Mouse (Mus musculus): Measurements from ENCODE around the gene Gm37596.
"Not testable (repeated sequence)": the region's sequence is repeated elsewhere in the genome, so short reads cannot be mapped to it uniquely, and the experiment has no call there.

Gene Gm37596

GRCm38 (mm10) chr3:93692970-93693369 lies at the start of gene Gm37596:
Gene Gm37596 (minus strand): TSS chr3:93693070.
- DNase-seq = not testable (repeated sequence)

DNA sequence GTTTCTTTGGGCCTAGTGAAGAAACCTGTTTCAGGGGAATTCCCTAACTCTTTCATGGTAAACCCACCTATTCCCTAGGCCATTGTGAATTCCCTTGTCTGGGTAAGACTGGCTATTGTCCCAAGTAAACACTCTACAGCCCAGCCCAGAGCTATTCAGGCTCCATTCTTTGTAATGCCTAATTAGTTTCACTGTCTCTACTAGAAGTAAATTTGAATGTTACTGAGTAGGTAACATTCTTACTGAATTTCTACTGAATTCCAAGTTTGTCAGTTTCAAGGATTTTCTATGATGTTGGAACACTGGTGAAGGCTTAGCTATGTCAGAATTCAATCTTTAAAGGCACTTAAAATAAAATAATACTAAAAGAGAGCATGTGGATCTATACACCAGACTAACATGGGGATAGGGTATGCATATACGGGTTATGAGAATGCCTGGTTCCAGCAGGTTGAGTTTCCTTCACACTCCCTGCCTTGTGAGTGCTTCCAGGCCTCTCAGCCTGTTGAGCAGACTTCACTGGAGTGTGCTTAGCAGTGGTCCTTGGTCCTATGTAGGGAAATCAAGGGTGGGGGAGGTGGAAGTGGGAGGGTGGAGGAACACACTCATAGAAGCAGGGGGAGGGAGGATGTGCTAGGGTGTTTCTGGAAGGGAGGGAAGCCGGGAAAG lies 16.2 kb upstream of the Gm37596 start:
- DNase-seq = not testable (repeated sequence)

GRCm38 (mm10) chr3:93676210-93676609 lies 16.7 kb downstream of the Gm37596 start, which contains the start of gene Tdpoz1:
Gene Tdpoz1 (minus strand): TSS chr3:93676310.
- DNase-seq = not testable (repeated sequence)

- not testable (repeated sequence) for DNase-seq
These were observed 21.9 kb downstream of the Gm37596 start for GRCm38 (mm10) chr3:93670805-93671503.

DNA sequence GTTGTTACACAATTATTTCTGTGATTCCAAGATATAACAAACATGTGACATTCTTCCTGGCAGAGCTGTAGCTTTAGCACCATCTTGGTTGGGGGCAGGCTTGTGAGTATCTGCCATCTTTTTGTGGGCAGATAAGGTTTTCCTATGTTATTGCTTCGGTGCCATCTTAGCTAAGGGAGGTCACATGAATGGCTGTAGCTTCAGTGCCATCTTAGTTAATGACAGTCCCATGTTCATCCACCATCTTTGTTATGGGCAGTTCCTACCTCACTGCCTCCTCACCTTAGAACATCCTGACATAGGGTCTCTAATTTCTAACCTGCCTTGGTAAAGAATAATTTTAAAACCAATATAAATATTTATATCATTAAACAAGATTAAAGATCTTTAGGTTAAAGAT lies 38.6 kb downstream of the Gm37596 start:
- DNase-seq = no peak

GRCm38 (mm10) chr3:93652586-93652985 lies 40.3 kb downstream of the Gm37596 start, which contains the start of gene Tdpoz2:
Gene Tdpoz2 (minus strand): TSS chr3:93652686.
- DNase-seq = no peak
